Mouse (Mus musculus) olfactory bulb, adult 2 months (tissue): ENCODE results near the gene Snrpa.

Source experiments
- CTCF ChIP-seq: fragments of 200-500 bp; IDR thresholded peaks from 2 replicates; pipeline ENCODE4 v1.5.1; 2012; ENCODE audit warnings: low read depth, mild to moderate bottlenecking, low read length, moderate library complexity; ENCODE audit not compliant: insufficient read depth
- POLR2A ChIP-seq: fragments of 200-500 bp; IDR thresholded peaks from 2 replicates; pipeline ENCODE4 v1.6.1; 2012; ENCODE audit warnings: mild to moderate bottlenecking, low read depth, low read length, moderate library complexity; ENCODE audit not compliant: insufficient read depth

DNA sequence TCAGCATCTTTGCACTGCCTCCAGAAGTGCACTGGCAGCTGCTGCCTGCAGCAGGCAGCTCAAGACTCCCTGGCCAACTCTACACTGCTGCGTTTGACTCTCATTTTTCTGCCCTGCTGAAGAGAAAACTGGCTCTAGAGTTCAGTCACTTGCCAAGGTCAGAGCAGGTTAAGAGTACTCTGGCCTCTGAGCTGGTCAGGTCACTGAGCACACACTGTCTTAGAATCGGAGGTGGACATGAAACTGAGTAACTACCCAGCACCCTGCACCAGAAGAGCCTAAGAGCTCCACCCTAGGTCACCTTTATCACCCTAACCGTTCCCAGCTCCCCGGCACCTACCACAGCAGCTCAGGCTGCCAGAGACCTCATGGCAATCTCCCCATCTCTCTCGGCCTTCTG, 10.1 kb downstream of the Snrpa start:
- TF ChIP-seq CTCF (no peak), POLR2A (no peak)
